In the genomic region with DNA sequence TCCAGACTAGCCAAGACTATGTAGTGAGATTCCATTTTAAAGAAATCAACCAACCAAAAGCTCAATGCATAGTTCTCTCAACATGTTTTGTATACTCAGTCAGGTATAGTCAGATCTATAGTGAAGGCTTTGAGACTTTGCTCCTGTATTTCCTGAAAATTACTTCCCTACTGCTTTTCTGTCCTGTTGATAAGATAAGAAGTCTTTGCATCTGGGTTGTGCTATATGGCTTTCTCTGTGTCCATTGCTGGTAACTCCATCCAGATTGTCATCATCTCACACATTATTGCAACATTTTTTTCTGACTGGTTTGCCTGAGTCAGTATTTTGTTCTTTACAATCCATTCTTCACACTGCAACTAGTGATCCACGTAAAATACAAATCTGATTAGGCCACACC, we compare ENCODE assay signal across 33 mouse cellular contexts.
"Had no signal": no experiment of that assay in that cellular context is flagged by ENCODE, and none has a peak within 500 bp of the region (broad histone marks: within the 10 kb centered on the region; RNA-seq: fewer than 3 reads in every experiment).

No protein-coding gene starts in this region.

- H3K9me3 ChIP-seq: heart, embryonic 10.5 days; heart, embryonic 12.5 days; heart, embryonic 13.5 days; heart, embryonic 15.5 days; hindbrain, embryonic 10.5 days; hindbrain, embryonic 12.5 days; hindbrain, embryonic 13.5 days; hindbrain, embryonic 15.5 days; kidney, embryonic 15.5 days had no signal

- H3K36me3 ChIP-seq: heart, embryonic 10.5 days; heart, embryonic 12.5 days; heart, embryonic 13.5 days; heart, embryonic 15.5 days; hindbrain, embryonic 10.5 days; hindbrain, embryonic 12.5 days; hindbrain, embryonic 13.5 days; hindbrain, embryonic 15.5 days; kidney, embryonic 15.5 days had no signal

- H3K4me1 ChIP-seq: heart, embryonic 10.5 days; heart, embryonic 12.5 days; heart, embryonic 13.5 days; heart, embryonic 15.5 days; hindbrain, embryonic 10.5 days; hindbrain, embryonic 12.5 days; hindbrain, embryonic 13.5 days; hindbrain, embryonic 15.5 days; kidney, embryonic 15.5 days had no signal

- H3K27me3 ChIP-seq: heart, embryonic 12.5 days; heart, embryonic 13.5 days; heart, embryonic 15.5 days; hindbrain, embryonic 12.5 days; hindbrain, embryonic 13.5 days; hindbrain, embryonic 15.5 days; kidney, embryonic 15.5 days had no signal

- DNase-seq: heart, postnatal 10 days; heart, postnatal 14 days; heart, postnatal 36 days; heart, postnatal 4 days; kidney, adult 11 months; kidney, adult 18-20 months; kidney, adult 2 months; kidney, adult 8-10 months; kidney, adult 9 months; kidney, postnatal 10 days; kidney, postnatal 14 days; kidney, postnatal 25 days; kidney, postnatal 36 days; kidney, postnatal 4 days; layer of hippocampus, adult 9-11 months; layer of hippocampus, postnatal 36 days had no signal

- H3K4me3 ChIP-seq: heart, embryonic 10.5 days; heart, embryonic 12.5 days; heart, embryonic 13.5 days; heart, embryonic 15.5 days; hindbrain, embryonic 10.5 days; hindbrain, embryonic 12.5 days; hindbrain, embryonic 13.5 days; hindbrain, embryonic 15.5 days; kidney, embryonic 15.5 days; layer of hippocampus, adult 2 months; left cerebral cortex, adult 2 months had no signal

- H3K4me2 ChIP-seq: heart, embryonic 11.5 days; heart, embryonic 12.5 days; heart, embryonic 13.5 days; heart, embryonic 15.5 days; hindbrain, embryonic 12.5 days; hindbrain, embryonic 13.5 days; hindbrain, embryonic 14.5 days; hindbrain, embryonic 15.5 days; kidney, embryonic 15.5 days had no signal

- H3K27ac ChIP-seq: heart, embryonic 10.5 days; heart, embryonic 13.5 days; heart, embryonic 15.5 days; hindbrain, embryonic 10.5 days; hindbrain, embryonic 12.5 days; hindbrain, embryonic 13.5 days; hindbrain, embryonic 14.5 days; hindbrain, embryonic 15.5 days; hindbrain, postnatal 0 days; kidney, embryonic 15.5 days; kidney, postnatal 0 days; layer of hippocampus, adult 2 months; left cerebral cortex, adult 2 months had no signal

- H3K9ac ChIP-seq: heart, embryonic 12.5 days; heart, embryonic 13.5 days; heart, embryonic 15.5 days; hindbrain, embryonic 12.5 days; hindbrain, embryonic 13.5 days; hindbrain, embryonic 14.5 days; hindbrain, embryonic 15.5 days; kidney, embryonic 15.5 days had no signal

- ATAC-seq: hindbrain, embryonic 16.5 days; hindbrain, postnatal 0 days; inflammation-experienced regulatory T-cells, adult 6 months had no signal
